Mouse (Mus musculus) embryonic fibroblast, embryonic 13.5 days (primary cell): Measurements from ENCODE around the gene Dusp5.

ENCODE experiments used
- CTCF ChIP-seq: IDR thresholded peaks from 2 replicates; pipeline ENCODE4 v1.5.1; 2011; ENCODE audit warnings: mild to moderate bottlenecking, control low read depth, low read length, moderate library complexity, borderline replicate concordance; ENCODE audit not compliant: insufficient read depth
- POLR2A ChIP-seq: IDR thresholded peaks from 2 replicates; pipeline ENCODE4 v1.6.1; 2011; ENCODE audit warnings: low read depth, mild to moderate bottlenecking, control low read depth, low read length, moderate library complexity

DNA sequence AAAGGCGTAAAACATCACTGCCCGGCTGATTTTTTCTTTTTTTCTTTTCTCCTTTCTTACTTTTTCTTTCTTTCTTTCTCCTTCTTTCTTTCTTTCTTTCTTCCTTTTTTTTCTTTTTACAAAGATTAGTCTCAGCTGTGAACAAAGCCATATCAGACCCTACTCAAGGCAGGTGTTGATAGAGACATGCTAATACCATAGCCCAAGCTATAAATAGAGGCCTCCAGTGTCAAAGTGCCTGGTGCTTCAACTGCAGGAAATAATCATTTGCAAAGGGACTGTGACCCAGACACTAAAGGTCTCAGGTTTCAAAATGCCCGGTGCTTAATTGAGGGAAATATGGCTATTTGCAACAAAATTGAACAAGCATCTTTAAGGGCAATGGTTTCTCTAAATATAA is 39.6 kb downstream of the Dusp5 start:
- TF ChIP-seq CTCF (no peak), POLR2A (no peak)
